Mouse (Mus musculus) lung, postnatal 10 days (tissue): ENCODE measurements at regions not wholly inside any gene's neighbourhood (a gene's known extent, or its start where the extent isn't known, plus 50 kb on each side); places are given as distances from the start of the nearest gene placed in this dataset.

ENCODE experiments used
- DNase-seq: peaks from one replicate; pipeline ENCODE4 v3.0.0; 2021

- DNase-seq: no peak
These were observed 273.9 kb downstream of the Prim2 start for GRCm38 (mm10) chr1:33395733-33396132.

- no peak for DNase-seq
These were observed 274.5 kb downstream of the Prim2 start for GRCm38 (mm10) chr1:33394989-33395594.

GRCm38 (mm10) chr1:33370796-33371195 is 298.8 kb downstream of the Prim2 start:
- DNase-seq: no peak

- DNase-seq: no peak
These were observed 306.7 kb downstream of the Prim2 start for GRCm38 (mm10) chr1:33362688-33363426.

GRCm38 (mm10) chr1:33334061-33334460 is 335.5 kb downstream of the Prim2 start:
- DNase-seq: peak; percentile 30
